Mouse (Mus musculus): ENCODE data around the gene Slc25a29. TPM values are rescaled to one million over a fixed set of nuclear protein-coding genes. Genes with fewer than 3 reads are reported as not detected.
A peak's percentile ranks its signal among the peaks of the same experiment; 100 is the strongest.

Slc25a29 gene
- 7.2 and 8.3 TPM in 2 replicates for polyA plus RNA-seq (2015; fragmentation: Nextera tagmentation; extraction: Ambion mirVana)

DNA sequence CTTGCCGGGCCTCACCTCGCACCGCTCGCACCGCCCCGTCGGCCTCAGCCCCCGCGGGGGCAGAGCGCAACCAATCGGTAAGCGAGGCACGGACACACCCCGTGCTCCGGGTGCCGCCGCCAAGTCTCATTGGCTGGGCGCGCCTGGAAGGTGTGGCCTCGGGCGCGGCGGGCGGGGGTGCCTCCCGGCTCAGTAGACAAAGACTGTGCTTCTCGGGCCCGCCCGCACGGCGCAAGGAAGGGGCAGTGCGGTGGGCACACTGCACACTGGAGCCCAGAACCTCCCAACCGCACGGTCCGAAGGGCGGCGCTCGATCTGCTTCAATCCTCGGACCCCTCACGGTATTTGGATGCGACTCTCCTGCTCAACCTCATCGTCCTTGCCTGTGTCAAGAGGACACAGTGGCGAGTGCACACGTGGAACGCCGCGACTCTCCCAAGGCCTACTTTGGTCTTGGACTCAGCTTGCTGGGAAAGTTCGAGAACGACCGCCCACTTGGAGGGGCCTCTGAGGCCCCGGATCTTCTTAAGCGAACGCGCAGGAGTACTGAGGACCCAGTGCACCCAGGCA, at the start of gene Slc25a29, which contains the start of gene Slc25a47:
TSS of gene Slc25a29 (minus strand) at position 44 of the 570 bp plus-strand sequence.
TSS of gene Slc25a47 (plus strand) at position 207 of the 570 bp plus-strand sequence.
- Histone ChIP-seq H3K9ac (peak within 1 kb of the TSS; percentile 74), H3K27me3 (replicated peaks) (no peaks in the 10 kb centered on the region), H3K36me3 (0 out of 2 replicates have a peak, but pooled peaks cover under 1% of the 10 kb centered on the region), H3K9me3 (no peaks in the 10 kb centered on the region), H3K4me3 (replicated peaks) (peak within 1 kb of the TSS; percentile 74), H3K27ac (peak within 1 kb of the TSS; percentile 88), H3K4me1 (peaks cover 32% of the 10 kb centered on the region), H3K4me2 (peak within 1 kb of the TSS; percentile 98)
- peak; percentile 99 for ATAC-seq (ENCODE audit: insufficient read depth, low FRiP score, low read depth)
- 0% methylated on average over 53 of the region's 53 CpGs for WGBS

DNA sequence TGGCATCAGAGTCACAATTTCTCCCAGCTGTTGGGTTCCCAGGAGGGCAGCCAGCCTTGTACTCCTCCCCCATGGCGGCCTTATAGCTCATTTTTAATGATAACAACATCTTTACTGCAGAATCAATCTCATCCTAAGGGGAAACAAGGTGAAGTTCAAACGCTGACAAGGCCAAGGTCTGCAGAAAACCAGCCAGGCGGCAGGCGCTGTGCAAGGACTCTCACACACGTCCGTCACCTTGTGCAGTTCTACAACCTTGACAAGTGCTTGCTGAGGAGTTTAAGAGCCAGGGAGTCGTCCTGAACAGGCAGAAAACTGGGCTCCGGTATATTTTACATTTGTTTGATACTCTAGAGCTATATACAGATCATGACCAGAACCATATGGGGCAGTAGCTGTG, 47.1 kb upstream of the Slc25a29 start:
- no peak for ATAC-seq (ENCODE audit: insufficient read depth, low FRiP score, low read depth)
- Histone ChIP-seq H3K9ac (no peak overlapping the region), H3K27me3 (replicated peaks) (no peaks in the 10 kb centered on the region), H3K4me1 (no peaks in the 10 kb centered on the region), H3K4me3 (replicated peaks) (no peak overlapping the region), H3K4me2 (no peak overlapping the region), H3K27ac (no peak overlapping the region), H3K9me3 (no peaks in the 10 kb centered on the region), H3K36me3 (peaks cover 29% of the 10 kb centered on the region)
- 82% methylated on average over 8 of the region's 8 CpGs for WGBS

DNA sequence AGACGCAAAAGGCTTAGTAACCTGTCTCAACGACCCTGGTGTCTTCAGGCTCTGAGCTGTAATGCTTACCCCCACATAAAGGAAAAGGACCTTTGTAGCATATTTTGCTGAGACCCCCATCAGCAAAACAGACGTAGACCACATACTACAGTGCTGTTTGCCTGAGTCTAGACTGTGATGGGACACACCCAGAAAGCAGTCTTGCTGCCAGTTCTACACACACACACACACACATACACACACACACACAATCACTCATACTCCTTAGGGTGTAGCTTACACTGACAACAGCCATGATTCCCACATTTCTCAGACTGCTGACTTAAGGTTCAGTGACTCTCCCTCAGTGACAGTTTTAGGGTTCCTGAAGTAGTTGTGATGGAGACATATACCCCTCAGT, 45.5 kb upstream of the Slc25a29 start:
- no peak overlapping the region for H3K4me2 ChIP-seq
- H3K27ac ChIP-seq, result peak overlapping the region; percentile 69
- no peaks in the 10 kb centered on the region for H3K27me3 ChIP-seq (replicated peaks)
- no peaks in the 10 kb centered on the region for H3K9me3 ChIP-seq
- ATAC-seq (ENCODE audit: insufficient read depth, low FRiP score, low read depth), result no peak
- no peak overlapping the region for H3K9ac ChIP-seq
- no peaks in the 10 kb centered on the region for H3K4me1 ChIP-seq
- WGBS, result 73% methylated on average over 3 of the region's 3 CpGs
- H3K36me3 ChIP-seq, result peaks cover 23% of the 10 kb centered on the region
- no peak overlapping the region for H3K4me3 ChIP-seq (replicated peaks)

DNA sequence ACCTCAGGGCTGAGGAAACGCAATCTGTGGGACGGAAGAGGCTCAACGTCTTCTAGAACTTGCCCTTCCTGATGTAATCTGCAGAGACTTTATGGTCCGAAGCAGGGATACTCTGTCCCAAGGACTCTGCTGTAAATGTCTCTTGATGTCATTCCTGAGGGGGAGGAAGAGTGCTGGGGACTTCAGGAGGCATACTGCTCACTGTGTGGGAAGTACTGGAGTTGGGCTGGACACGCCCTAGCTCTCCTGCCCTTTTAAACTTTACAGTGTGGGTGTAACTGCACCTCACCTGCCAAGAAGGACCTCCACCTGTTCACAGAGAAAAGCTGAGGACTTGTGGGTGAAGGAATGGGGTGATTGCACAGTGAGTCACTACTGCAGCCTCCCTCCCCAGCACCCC, 44.9 kb upstream of the Slc25a29 start:
- H3K36me3 ChIP-seq, result peaks cover 25% of the 10 kb centered on the region
- H3K9me3 ChIP-seq, result no peaks in the 10 kb centered on the region
- peak; percentile 79 for ATAC-seq (ENCODE audit: insufficient read depth, low FRiP score, low read depth)
- H3K4me1 ChIP-seq, result no peaks in the 10 kb centered on the region
- 81% methylated on average over 5 of the region's 5 CpGs for WGBS
- H3K9ac ChIP-seq, result no peak overlapping the region
- peak overlapping the region; percentile 69 for H3K27ac ChIP-seq
- no peak overlapping the region for H3K4me3 ChIP-seq (replicated peaks)
- H3K4me2 ChIP-seq, result no peak overlapping the region
- H3K27me3 ChIP-seq (replicated peaks), result no peaks in the 10 kb centered on the region

DNA sequence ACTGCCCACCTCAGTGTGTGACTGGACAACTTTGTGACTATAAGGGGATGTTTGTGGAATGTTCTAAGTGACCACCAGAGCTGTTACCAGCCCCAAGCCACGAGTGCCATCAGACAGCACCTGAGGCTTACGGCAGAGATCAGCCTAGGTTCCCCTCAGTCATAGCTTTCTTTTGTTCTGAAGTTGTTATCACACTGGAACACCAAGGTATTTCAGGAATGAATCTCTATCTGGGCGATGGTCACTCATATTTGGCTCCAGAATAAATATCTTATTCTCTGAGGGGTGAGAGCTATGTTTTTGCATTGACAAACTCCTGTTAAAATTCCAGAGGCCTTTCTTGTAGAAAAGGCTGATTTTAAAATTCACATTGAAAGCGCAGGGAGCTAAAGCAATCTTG, 43.5 kb upstream of the Slc25a29 start:
- H3K9ac ChIP-seq, result no peak overlapping the region
- H3K36me3 ChIP-seq, result peaks cover 31% of the 10 kb centered on the region
- H3K4me3 ChIP-seq (replicated peaks), result no peak overlapping the region
- H3K9me3 ChIP-seq, result no peaks in the 10 kb centered on the region
- H3K4me2 ChIP-seq, result no peak overlapping the region
- H3K27ac ChIP-seq, result no peak overlapping the region
- 73% methylated on average over 4 of the region's 4 CpGs for WGBS
- H3K4me1 ChIP-seq, result no peaks in the 10 kb centered on the region
- ATAC-seq (ENCODE audit: insufficient read depth, low FRiP score, low read depth), result no peak
- H3K27me3 ChIP-seq (replicated peaks), result no peaks in the 10 kb centered on the region

DNA sequence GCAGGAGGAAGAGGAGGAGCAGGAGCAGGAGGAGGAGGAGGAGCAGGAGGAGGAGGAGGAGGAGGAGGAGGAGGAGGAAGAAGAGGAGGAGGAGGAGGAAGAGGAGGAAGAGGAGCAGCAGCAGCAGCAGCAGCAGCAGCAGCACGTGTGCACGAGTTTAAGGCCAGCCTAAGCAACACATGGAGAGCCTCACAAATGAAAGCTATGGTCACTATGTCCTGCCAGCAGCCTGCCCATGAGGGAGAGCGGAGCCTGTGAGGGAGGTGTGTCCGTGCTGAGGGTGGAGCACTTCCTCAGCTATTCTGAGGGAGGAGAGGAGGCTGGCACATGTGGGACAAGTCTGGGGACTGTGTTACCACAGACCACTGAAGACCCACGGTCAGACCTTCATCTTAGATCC, 37.4 kb upstream of the Slc25a29 start:
- peaks cover 38% of the 10 kb centered on the region for H3K36me3 ChIP-seq
- no peak overlapping the region for H3K9ac ChIP-seq
- H3K27ac ChIP-seq, result no peak overlapping the region
- H3K4me2 ChIP-seq, result no peak overlapping the region
- no peaks in the 10 kb centered on the region for H3K9me3 ChIP-seq
- H3K4me1 ChIP-seq, result no peaks in the 10 kb centered on the region
- H3K27me3 ChIP-seq (replicated peaks), result no peaks in the 10 kb centered on the region
- no peak overlapping the region for H3K4me3 ChIP-seq (replicated peaks)
- 75% methylated on average over 5 of the region's 5 CpGs for WGBS
- ATAC-seq (ENCODE audit: insufficient read depth, low FRiP score, low read depth), result no peak

DNA sequence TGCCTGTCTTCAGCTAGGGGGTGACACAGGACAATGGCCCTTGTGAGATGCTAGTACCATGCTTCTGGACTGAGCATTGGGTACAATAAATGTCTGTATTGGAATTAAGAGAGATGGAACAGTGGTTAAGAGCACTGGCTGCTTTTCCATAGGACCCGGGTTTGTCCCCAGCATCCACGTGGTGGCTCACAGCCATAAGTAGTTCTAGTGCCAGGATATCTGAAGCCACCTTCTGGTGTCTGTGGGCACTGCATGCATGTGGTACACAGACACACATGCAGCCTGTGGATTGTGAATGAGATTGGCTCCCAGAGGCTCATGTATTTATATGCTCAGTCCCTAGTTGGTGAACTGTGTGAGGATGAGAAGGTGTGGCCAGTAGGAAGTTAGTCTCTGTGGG, 33.9 kb upstream of the Slc25a29 start:
- WGBS, result 81% methylated on average over 2 of the region's 2 CpGs
- no peak for ATAC-seq (ENCODE audit: insufficient read depth, low FRiP score, low read depth)

DNA sequence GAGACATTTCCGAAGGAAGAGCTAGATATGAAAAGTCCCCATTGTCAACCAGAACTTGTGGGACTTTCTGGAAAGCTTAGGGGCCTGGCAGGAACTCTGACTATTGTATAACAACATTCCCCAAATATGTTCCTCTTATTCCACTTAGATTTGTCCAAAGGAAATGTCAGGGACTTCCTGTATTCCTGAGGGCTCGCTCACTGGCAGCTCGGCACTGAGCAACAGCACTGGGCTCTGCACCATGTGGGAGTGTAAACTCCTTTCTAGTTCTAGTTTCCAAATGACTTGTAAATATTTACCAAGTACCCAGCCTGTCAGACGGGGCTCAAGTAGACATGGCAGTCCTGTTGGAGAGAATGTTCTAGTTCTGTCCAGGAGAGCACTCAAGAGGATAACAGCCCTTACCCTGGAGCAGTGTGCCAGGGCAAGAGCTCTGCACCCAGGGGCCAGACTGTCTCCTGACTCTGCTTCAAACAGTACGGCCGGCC, 29.4 kb upstream of the Slc25a29 start:
- H3K36me3 ChIP-seq, result peaks cover 61% of the 10 kb centered on the region
- no peak overlapping the region for H3K9ac ChIP-seq
- 60% methylated on average over 6 of the region's 6 CpGs for WGBS
- H3K4me1 ChIP-seq, result 0 out of 2 replicates have a peak, but pooled peaks cover 3% of the 10 kb centered on the region
- H3K27ac ChIP-seq, result peak overlapping the region; percentile 63
- no peak overlapping the region for H3K4me2 ChIP-seq
- no peaks in the 10 kb centered on the region for H3K9me3 ChIP-seq
- H3K4me3 ChIP-seq (replicated peaks), result no peak overlapping the region
- H3K27me3 ChIP-seq (replicated peaks), result no peaks in the 10 kb centered on the region
- ATAC-seq (ENCODE audit: insufficient read depth, low FRiP score, low read depth), result peak; percentile 51; the same call in 1 of the 2 replicates

More for the DNA sequence above, 33.9 kb upstream of the Slc25a29 start:
- Histone ChIP-seq H3K9me3 (no peaks in the 10 kb centered on the region), H3K4me3 (replicated peaks) (no peak overlapping the region), H3K27me3 (replicated peaks) (no peaks in the 10 kb centered on the region), H3K27ac (no peak overlapping the region), H3K36me3 (peaks cover 46% of the 10 kb centered on the region), H3K4me1 (0 out of 2 replicates have a peak, but pooled peaks cover 3% of the 10 kb centered on the region), H3K9ac (no peak overlapping the region), H3K4me2 (no peak overlapping the region)

DNA sequence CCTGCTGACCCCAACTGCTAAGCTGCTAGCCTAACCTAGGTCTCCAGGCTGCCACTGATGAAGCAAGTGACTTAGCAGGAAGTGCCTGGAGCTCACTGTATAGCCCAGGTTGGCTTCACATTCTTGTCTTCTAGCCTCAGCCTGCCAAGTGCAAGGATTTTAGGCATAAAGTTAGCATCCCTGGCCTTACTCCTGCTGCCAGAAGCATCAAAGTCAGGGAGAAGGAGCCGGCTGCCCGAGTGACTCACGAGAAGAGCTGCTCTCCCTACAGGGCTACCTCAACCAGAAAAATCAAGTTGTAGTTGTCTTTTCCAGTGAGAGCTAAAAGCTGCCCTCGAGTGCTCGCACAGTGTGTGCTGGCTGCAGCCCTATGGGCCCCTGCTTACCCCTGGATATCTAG, 22.8 kb upstream of the Slc25a29 start:
- ATAC-seq (ENCODE audit: insufficient read depth, low FRiP score, low read depth), result no peak
- H3K27ac ChIP-seq, result 0 out of 2 replicates have a peak overlapping the region, but pooled peaks have one; percentile 67
- 82% methylated on average over 5 of the region's 5 CpGs for WGBS

DNA sequence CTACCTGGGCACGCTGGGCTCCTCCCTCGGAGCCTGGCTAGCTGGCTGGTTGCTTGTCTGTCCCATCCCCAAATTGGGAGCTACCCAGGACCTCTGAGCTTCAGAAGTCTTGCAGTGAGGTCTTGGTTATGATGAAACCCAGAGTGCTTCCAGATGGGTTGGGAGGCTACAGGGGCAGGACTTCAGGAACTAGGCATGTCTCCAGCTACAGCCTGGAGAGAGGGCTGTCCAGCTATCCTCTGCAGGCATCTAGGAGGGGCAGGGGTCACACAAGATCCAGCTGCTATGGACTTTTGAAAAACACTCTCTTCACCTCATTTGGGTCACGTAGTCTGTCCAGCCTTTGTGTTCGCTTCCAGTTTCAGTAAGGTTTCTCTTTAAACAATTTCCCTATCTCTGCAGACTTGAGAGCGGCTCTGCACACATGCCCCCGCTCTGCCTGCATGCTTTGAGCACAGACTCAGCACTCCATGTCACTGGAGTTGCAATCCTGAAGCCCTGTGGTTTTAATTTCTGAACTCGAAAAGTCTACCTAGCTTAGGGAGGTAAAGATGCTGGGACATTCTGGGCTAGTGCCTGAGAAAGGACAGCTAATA, 22.0 kb upstream of the Slc25a29 start:
- ATAC-seq (ENCODE audit: insufficient read depth, low FRiP score, low read depth), result 0 out of 2 replicates have a peak, but pooled peaks have one; percentile 23
- no peak overlapping the region for H3K4me3 ChIP-seq (replicated peaks)
- H3K27ac ChIP-seq, result peak overlapping the region; percentile 67
- no peak overlapping the region for H3K4me2 ChIP-seq
- H3K4me1 ChIP-seq, result peaks cover 6% of the 10 kb centered on the region; the same call in 1 of the 2 replicates
- H3K9me3 ChIP-seq, result no peaks in the 10 kb centered on the region
- H3K36me3 ChIP-seq, result 0 out of 2 replicates have a peak, but pooled peaks cover 10% of the 10 kb centered on the region
- no peak overlapping the region for H3K9ac ChIP-seq
- 57% methylated on average over 7 of the region's 7 CpGs for WGBS
- H3K27me3 ChIP-seq (replicated peaks), result no peaks in the 10 kb centered on the region

More for the DNA sequence above, 22.8 kb upstream of the Slc25a29 start:
- Histone ChIP-seq H3K36me3 (peaks cover 18% of the 10 kb centered on the region), H3K27me3 (replicated peaks) (no peaks in the 10 kb centered on the region), H3K4me2 (no peak overlapping the region), H3K4me3 (replicated peaks) (no peak overlapping the region), H3K9me3 (no peaks in the 10 kb centered on the region), H3K4me1 (peaks cover 6% of the 10 kb centered on the region; the same call in 1 of the 2 replicates), H3K9ac (no peak overlapping the region)

DNA sequence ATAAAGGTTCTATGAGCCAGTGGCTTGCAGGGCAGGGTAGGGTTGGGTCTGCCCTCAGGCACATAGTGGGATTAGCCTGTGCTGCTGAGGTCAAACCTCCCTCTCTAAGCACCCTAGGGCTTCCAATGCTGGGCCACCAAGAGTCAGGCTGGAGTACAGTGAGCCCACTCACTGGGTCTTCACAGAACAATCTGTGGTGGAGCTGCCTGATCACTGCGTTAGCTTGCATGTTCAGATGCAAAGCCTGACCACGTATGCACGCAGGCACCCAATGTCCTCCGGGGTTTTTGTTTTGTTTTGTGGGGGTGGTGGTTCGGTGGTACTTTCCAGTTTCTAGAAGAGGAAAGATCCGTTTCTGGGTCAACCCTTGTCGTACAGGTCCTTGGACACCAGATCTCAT, 21.4 kb upstream of the Slc25a29 start:
- H3K4me1 ChIP-seq, result peaks cover 6% of the 10 kb centered on the region; the same call in 1 of the 2 replicates
- H3K4me2 ChIP-seq, result no peak overlapping the region

DNA sequence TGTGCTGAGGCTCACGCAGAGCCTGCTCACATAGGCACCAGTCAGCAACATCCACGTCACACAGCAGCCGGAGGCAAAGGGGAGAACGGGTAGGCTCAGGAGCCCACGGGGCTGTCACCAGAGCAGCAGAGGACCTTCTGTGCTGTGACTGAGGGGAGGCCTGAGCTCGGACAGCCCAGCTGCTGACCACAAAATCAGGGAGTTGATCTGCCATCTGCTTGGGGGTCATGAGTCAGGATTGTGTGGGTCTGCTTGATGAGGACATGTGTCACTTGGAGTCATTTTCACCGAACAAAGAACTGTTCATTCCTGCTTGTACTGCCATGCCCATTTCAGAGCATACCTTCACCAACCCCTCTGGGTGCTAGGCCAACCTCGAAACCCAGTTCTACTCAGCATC, 20.5 kb upstream of the Slc25a29 start:
- peaks cover 6% of the 10 kb centered on the region; the same call in 1 of the 2 replicates for H3K4me1 ChIP-seq
- no peak overlapping the region for H3K27ac ChIP-seq
- no peak overlapping the region for H3K4me3 ChIP-seq (replicated peaks)
- WGBS, result 78% methylated on average over 8 of the region's 8 CpGs
- H3K4me2 ChIP-seq, result no peak overlapping the region
- 0 out of 2 replicates have a peak, but pooled peaks cover 10% of the 10 kb centered on the region for H3K36me3 ChIP-seq
- no peak overlapping the region for H3K9ac ChIP-seq
- H3K27me3 ChIP-seq (replicated peaks), result no peaks in the 10 kb centered on the region
- H3K9me3 ChIP-seq, result no peaks in the 10 kb centered on the region
- ATAC-seq (ENCODE audit: insufficient read depth, low FRiP score, low read depth), result no peak

More for the DNA sequence above, 21.4 kb upstream of the Slc25a29 start:
- H3K36me3 ChIP-seq, result 0 out of 2 replicates have a peak, but pooled peaks cover 10% of the 10 kb centered on the region
- H3K27ac ChIP-seq, result peak overlapping the region; percentile 67
- H3K27me3 ChIP-seq (replicated peaks), result no peaks in the 10 kb centered on the region
- WGBS, result 77% methylated on average over 7 of the region's 7 CpGs
- H3K9me3 ChIP-seq, result no peaks in the 10 kb centered on the region
- no peak overlapping the region for H3K9ac ChIP-seq
- ATAC-seq (ENCODE audit: insufficient read depth, low FRiP score, low read depth), result no peak
- H3K4me3 ChIP-seq (replicated peaks), result no peak overlapping the region

Measured in stomach, embryonic 15.5 days (tissue).